Mouse (Mus musculus) liver, embryonic 13.5 days (tissue): Measurements from ENCODE around the gene Hdac1. TPM values are rescaled to one million over a fixed set of nuclear protein-coding genes. Genes with fewer than 3 reads are reported as not detected.

Source experiments
- ATAC-seq: fragments of 200-750 bp; cut with Nextera tagmentation; 2 replicates; pipeline ENCODE4 v1.8.0; 2017; ENCODE audit warnings: low read depth, mild to moderate bottlenecking, moderate number of reproducible peaks, moderate library complexity
- DNase-seq: peaks from one replicate; pipeline ENCODE4 v3.0.0; 2022
- H3K27ac ChIP-seq: fragments of 300-500 bp; sonication (generic); 2 replicates; pipeline ENCODE4 v1.5.1; 2015; ENCODE audit warnings: moderate library complexity, mild to moderate bottlenecking, inconsistent platforms
- H3K27me3 ChIP-seq: fragments of 300-500 bp; sonication (generic); 2 replicates; pipeline ENCODE4 v1.6.1; 2015; ENCODE audit warnings: mild to moderate bottlenecking, inconsistent platforms
- H3K36me3 ChIP-seq: fragments of 300-500 bp; sonication (generic); 2 replicates; pipeline ENCODE4 v1.6.1; 2015; ENCODE audit warnings: mild to moderate bottlenecking, inconsistent platforms
- H3K4me1 ChIP-seq: fragments of 300-500 bp; sonication (generic); replicated peaks from 2 replicates; pipeline ENCODE4 v1.6.1; 2015; ENCODE audit warnings: inconsistent platforms
- H3K4me2 ChIP-seq: fragments of 300-500 bp; sonication (generic); 2 replicates; pipeline ENCODE4 v1.6.1; 2015; ENCODE audit warnings: inconsistent platforms, mild to moderate bottlenecking, moderate library complexity
- H3K4me3 ChIP-seq: fragments of 300-500 bp; sonication (generic); replicated peaks from 2 replicates; pipeline ENCODE4 v1.5.1; 2015; ENCODE audit warnings: mild to moderate bottlenecking, inconsistent platforms
- H3K9ac ChIP-seq: fragments of 300-500 bp; sonication (generic); 2 replicates; pipeline ENCODE4 v1.6.1; 2015; ENCODE audit warnings: mild to moderate bottlenecking, inconsistent platforms
- H3K9me3 ChIP-seq: fragments of 300-500 bp; sonication (generic); replicated peaks from 2 replicates; pipeline ENCODE4 v1.6.1; 2016; ENCODE audit warnings: inconsistent platforms
- WGBS: fragments of 180-500 bp; shearing (Covaris S2); methylation state at CpG from one replicate; pipeline ENCODE4 v1.1.7; 2015; ENCODE audit not compliant: insufficient replicate concordance; 5-methylcytosine and 5-hydroxymethylcytosine counted together
- microRNA-seq: library from miRNA; unstranded; fragments of <30 nt; microRNA quantifications from one replicate; pipeline ENCODE4, GENCODE M21; 2016
- polyA plus RNA-seq: library from polyadenylated mRNA; unstranded; fragments of >200 nt; fragmentation: Nextera tagmentation; extraction: Ambion mirVana; gene quantifications from 2 replicates; pipeline ENCODE4 v1.2.1, GENCODE M21; 2015

The Hdac1 gene
- polyA plus RNA-seq, 1 experiment from 2014 or later = 121 TPM

GRCm38 (mm10) chr4:129495672-129496562 lies 46.6 kb downstream of the Hdac1 start:
- ATAC-seq = no peak
- Histone ChIP-seq H3K4me2 (0 out of 2 replicates have a peak overlapping the region, but pooled peaks have one; percentile 2), H3K4me1 (peaks cover 55% of the 10 kb centered on the region)

GRCm38 (mm10) chr4:129494681-129495080 lies 47.8 kb downstream of the Hdac1 start:
- H3K4me1 ChIP-seq = peaks cover 46% of the 10 kb centered on the region

More at GRCm38 (mm10) chr4:129495672-129496562, 46.6 kb downstream of the Hdac1 start:
- DNase-seq = no peak
- peak overlapping the region; percentile 8; the same call in 1 of the 2 replicates for H3K27ac ChIP-seq
- H3K36me3 ChIP-seq = no peaks in the 10 kb centered on the region
- H3K27me3 ChIP-seq = peaks cover 44% of the 10 kb centered on the region
- H3K9me3 ChIP-seq = no peaks in the 10 kb centered on the region
- no peak overlapping the region for H3K4me3 ChIP-seq
- 23% methylated on average over 16 of the region's 16 CpGs for whole genome bisulfite sequencing
- no peak overlapping the region for H3K9ac ChIP-seq

GRCm38 (mm10) chr4:129490972-129491880 lies 51.3 kb downstream of the Hdac1 start, which contains the start of the genes Tssk3 and Fam229a:
Gene Tssk3 (minus strand): TSS chr4:129491022.
Gene Fam229a (plus strand): TSS chr4:129491190.
- Histone ChIP-seq H3K4me3 (peak within 1 kb of the TSS; percentile 31), H3K9ac (peak within 1 kb of the TSS; percentile 39; the same call in 1 of the 2 replicates), H3K4me1 (peaks cover 31% of the 10 kb centered on the region), H3K27ac (no peak within 1 kb of the TSS), H3K4me2 (peak within 1 kb of the TSS; percentile 62), H3K27me3 (peaks cover 40% of the 10 kb centered on the region), H3K9me3 (no peaks in the 10 kb centered on the region), H3K36me3 (peaks cover 34% of the 10 kb centered on the region)
- ATAC-seq = peak; percentile 47
- WGBS = 12% methylated on average over 70 of the region's 70 CpGs
- no peak for DNase-seq

More at GRCm38 (mm10) chr4:129494681-129495080, 47.8 kb downstream of the Hdac1 start:
- Histone ChIP-seq H3K27ac (no peak overlapping the region), H3K4me3 (no peak overlapping the region), H3K27me3 (peaks cover 53% of the 10 kb centered on the region), H3K9me3 (no peaks in the 10 kb centered on the region), H3K4me2 (no peak overlapping the region), H3K9ac (no peak overlapping the region), H3K36me3 (peaks cover 1% of the 10 kb centered on the region; the same call in 1 of the 2 replicates)
- 52% methylated on average over 7 of the region's 7 CpGs for WGBS
- ATAC-seq (no peak), DNase-seq (no peak)

- WGBS = 88% methylated on average over 1 of the region's 1 CpGs
- DNase-seq (no peak), ATAC-seq (no peak)
- Histone ChIP-seq H3K4me1 (peaks cover 16% of the 10 kb centered on the region), H3K9me3 (no peaks in the 10 kb centered on the region), H3K4me2 (no peak overlapping the region), H3K4me3 (no peak overlapping the region), H3K27ac (no peak overlapping the region), H3K27me3 (no peaks in the 10 kb centered on the region), H3K36me3 (peaks cover 100% of the 10 kb centered on the region), H3K9ac (no peak overlapping the region)
Measured at GRCm38 (mm10) chr4:129481090-129481489, 61.4 kb downstream of the Hdac1 start.

GRCm38 (mm10) chr4:129479863-129480262 lies 62.6 kb downstream of the Hdac1 start:
- no peak for DNase-seq
- no peaks in the 10 kb centered on the region for H3K27me3 ChIP-seq
- WGBS = 92% methylated on average over 3 of the region's 3 CpGs
- no peak overlapping the region for H3K27ac ChIP-seq
- H3K4me1 ChIP-seq = peaks cover 19% of the 10 kb centered on the region
- H3K36me3 ChIP-seq = peaks cover 99% of the 10 kb centered on the region
- H3K9me3 ChIP-seq = no peaks in the 10 kb centered on the region
- no peak overlapping the region for H3K4me3 ChIP-seq
- no peak overlapping the region for H3K9ac ChIP-seq
- no peak overlapping the region for H3K4me2 ChIP-seq
- ATAC-seq = no peak

DNA sequence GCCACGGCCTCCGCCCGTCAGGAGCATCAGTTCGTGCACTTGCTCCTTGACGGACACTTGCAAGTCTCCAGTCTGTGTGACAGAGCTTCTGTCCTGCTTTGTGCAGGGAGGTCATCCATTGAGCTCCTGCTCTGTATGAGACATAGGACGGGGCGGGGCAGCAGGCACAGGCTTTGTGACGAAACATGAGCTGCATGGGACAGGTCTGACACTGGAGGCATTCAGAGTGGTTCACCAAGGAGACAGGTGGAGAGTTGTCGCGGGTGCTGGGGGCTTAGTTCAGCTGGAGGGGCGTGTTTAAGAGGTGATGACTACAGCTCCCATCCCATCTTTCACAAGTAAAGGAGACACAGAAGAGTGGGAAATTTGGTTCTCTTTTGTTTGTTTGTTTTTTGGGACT lies 66.5 kb downstream of the Hdac1 start:
- no peak overlapping the region for H3K27ac ChIP-seq
- no peak overlapping the region for H3K4me2 ChIP-seq
- no peaks in the 10 kb centered on the region for H3K9me3 ChIP-seq
- 84% methylated on average over 11 of the region's 11 CpGs for WGBS
- ATAC-seq = no peak
- DNase-seq = no peak
- H3K4me1 ChIP-seq = peaks cover 9% of the 10 kb centered on the region; the same call in 1 of the 2 replicates
- H3K36me3 ChIP-seq = peaks cover 98% of the 10 kb centered on the region
- no peak overlapping the region for H3K9ac ChIP-seq
- no peaks in the 10 kb centered on the region for H3K27me3 ChIP-seq
- no peak overlapping the region for H3K4me3 ChIP-seq

Small RNAs within 50 kb of the gene (microRNA-seq; reads per million reads assigned to microRNA genes)
- gene Mir8119 = not detected

Other genes with a start within 250 kb of the Hdac1 start
- gene Rbbp4, start 207.3 kb downstream of the Hdac1 start, polyA plus RNA-seq = 290 and 339 TPM in 2 replicates
- 30.4 and 34.6 TPM in 2 replicates for gene Zbtb8os, start 207.0 kb downstream of the Hdac1 start, polyA plus RNA-seq
- gene Zbtb8a, start 164.6 kb downstream of the Hdac1 start, polyA plus RNA-seq = 2.4 and 2.7 TPM in 2 replicates
- gene Zbtb8b, start 101.9 kb downstream of the Hdac1 start, polyA plus RNA-seq = 0.96 and 1.6 TPM in 2 replicates
- 48.7 and 49.9 TPM in 2 replicates for gene Bsdc1, start 81.1 kb downstream of the Hdac1 start, polyA plus RNA-seq
- 0.07 TPM in 1 of 2 replicates, not detected in the other for gene Tssk3, start 51.7 kb downstream of the Hdac1 start, polyA plus RNA-seq
- gene Fam229a, start 51.5 kb downstream of the Hdac1 start, polyA plus RNA-seq = 0.21 and 0.44 TPM in 2 replicates
- gene Marcksl1, start 29.1 kb downstream of the Hdac1 start, polyA plus RNA-seq = 82.7 and 85.9 TPM in 2 replicates
- gene Lck, start 30.9 kb upstream of the Hdac1 start, polyA plus RNA-seq = 3.5 and 3.8 TPM in 2 replicates
- 6.6 and 6.9 TPM in 2 replicates for gene Fam167b, start 35.8 kb upstream of the Hdac1 start, polyA plus RNA-seq
- 211 and 222 TPM in 2 replicates for gene Eif3i, start 57.9 kb upstream of the Hdac1 start, polyA plus RNA-seq
- 142 and 153 TPM in 2 replicates for gene Tmem234, start 58.0 kb upstream of the Hdac1 start, polyA plus RNA-seq
- 0.31 and 0.51 TPM in 2 replicates for gene Dcdc2b, start 71.5 kb upstream of the Hdac1 start, polyA plus RNA-seq
- 11.0 TPM in 2 replicates for gene Iqcc, start 76.4 kb upstream of the Hdac1 start, polyA plus RNA-seq
- 13.9 and 14.8 TPM in 2 replicates for gene Ccdc28b, start 81.2 kb upstream of the Hdac1 start, polyA plus RNA-seq
- gene Txlna, start 98.4 kb upstream of the Hdac1 start, polyA plus RNA-seq = 30.7 and 35.1 TPM in 2 replicates
- 7.2 and 9.0 TPM in 2 replicates for gene Kpna6, start 130.1 kb upstream of the Hdac1 start, polyA plus RNA-seq
- 4.0 and 4.4 TPM in 2 replicates for gene Tmem39b, start 154.1 kb upstream of the Hdac1 start, polyA plus RNA-seq
- 37.6 and 41.5 TPM in 2 replicates for gene Khdrbs1, start 199.6 kb upstream of the Hdac1 start, polyA plus RNA-seq